Mouse (Mus musculus) gastrocnemius, postnatal 4 days (tissue): ENCODE data around the gene Paxx. TPM values are rescaled to one million over a fixed set of nuclear protein-coding genes. Genes with fewer than 3 reads are reported as not detected.
"Not testable (repeated sequence)": the region's sequence is repeated elsewhere in the genome, so short reads cannot be mapped to it uniquely, and the experiment has no call there.

Source experiments
- DNase-seq, 2 experiments: peaks; one replicate each; pipeline ENCODE4 v3.0.0; 2021 to 2022; ENCODE audit warnings: low spot score in 2 of 2, mixed read lengths in 2 of 2
- microRNA-seq: library from miRNA; unstranded; fragments of <30 nt; microRNA quantifications from one replicate; pipeline ENCODE4 v1.2.0, GENCODE M21; 2021
- total RNA-seq, 2 experiments: library from RNA; stranded (reverse); gene quantifications; 2 replicates each; pipeline ENCODE4 v1.2.3; 2021

Paxx gene
- total RNA-seq, 2 experiments from 2014 or later, result 40.0 to 45.9 TPM

DNA sequence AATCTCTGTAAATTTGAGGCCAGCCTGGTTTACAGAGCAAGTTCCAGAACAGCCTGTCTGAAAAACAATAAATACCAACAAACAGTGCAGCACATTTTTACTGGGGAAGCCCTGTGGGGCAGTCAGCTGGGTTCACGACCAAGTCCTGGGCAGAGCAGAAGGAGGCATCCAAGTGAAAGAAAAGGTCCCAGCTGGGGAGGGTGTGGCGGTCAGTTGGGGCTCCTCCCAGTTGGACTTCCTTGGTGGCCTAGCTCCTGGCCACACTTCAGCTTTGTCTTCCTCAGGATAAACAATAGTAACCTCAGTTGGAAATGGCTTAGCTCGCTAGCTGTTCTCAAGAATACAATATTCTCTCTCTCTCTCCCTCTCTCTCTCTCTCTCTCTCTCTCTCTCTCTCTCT lies 43.5 kb downstream of the Paxx start:
- no peak for DNase-seq

DNA sequence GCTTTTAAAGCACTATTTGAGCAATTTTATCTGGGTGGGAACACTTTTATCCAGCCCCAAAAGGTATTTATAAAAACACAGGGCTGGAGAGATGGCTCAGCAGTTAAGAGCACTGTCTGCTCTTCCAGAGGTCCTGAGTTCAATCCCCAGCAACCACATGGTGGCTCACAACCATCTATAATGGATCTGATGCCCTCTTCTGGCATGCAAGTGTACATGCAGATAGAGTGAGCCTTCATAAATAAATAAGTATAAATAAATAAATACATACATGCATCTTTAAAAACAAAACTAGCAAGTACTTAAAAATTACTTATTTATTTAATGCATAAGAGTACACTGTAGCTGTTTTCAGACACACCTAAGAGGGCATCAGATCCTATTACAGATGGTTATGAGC lies 47.5 kb downstream of the Paxx start:
- not testable (repeated sequence) for DNase-seq

DNA sequence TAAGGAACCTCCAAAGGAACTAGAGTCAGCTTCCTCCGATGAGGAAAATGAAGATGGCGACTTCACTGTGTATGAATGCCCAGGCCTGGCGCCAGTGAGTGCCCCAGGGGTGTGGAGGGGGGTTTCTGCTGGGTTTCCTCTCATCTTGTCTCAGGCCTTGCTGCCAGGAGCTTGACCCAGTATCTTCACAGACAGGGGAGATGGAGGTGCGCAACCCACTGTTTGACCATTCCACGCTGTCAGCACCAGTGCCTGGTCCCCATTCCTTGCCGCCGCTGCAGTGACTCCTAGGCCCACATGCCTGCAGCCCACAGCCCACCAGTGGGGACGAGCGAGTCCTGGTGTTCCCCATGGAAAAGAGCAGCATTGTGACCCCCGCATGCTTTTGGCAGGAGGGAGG lies 52.0 kb downstream of the Paxx start:
- no peak for DNase-seq

Small RNA genes lying within 50 kb of the gene (microRNA-seq; reads per million reads assigned to microRNA genes)
- not detected for gene Mir3087

Other genes with a start within 250 kb of the Paxx start
- gene Nelfb, start 249.6 kb downstream of the Paxx start, total RNA-seq, result 10 to 100 TPM; 43.4 to 47.7 TPM
- gene Stpg3, start 246.5 kb downstream of the Paxx start, total RNA-seq, result not detected
- gene Fam166a, start 242.3 kb downstream of the Paxx start, total RNA-seq, result under 1 TPM in 1 of 2 experiments, not detected in 1; 0.25 TPM
- gene Tubb4b, start 236.4 kb downstream of the Paxx start, total RNA-seq, result 100 to 1,000 TPM; 360 to 390 TPM
- gene Slc34a3, start 226.7 kb downstream of the Paxx start, total RNA-seq, result not detected
- not detected for gene Rnf224, start 224.3 kb downstream of the Paxx start, total RNA-seq
- gene Rnf208, start 218.8 kb downstream of the Paxx start, total RNA-seq, result 1 to 10 TPM; 1.4 to 2.0 TPM
- not detected for gene Cysrt1, start 218.6 kb downstream of the Paxx start, total RNA-seq
- gene AL732309.1, start 214.2 kb downstream of the Paxx start, total RNA-seq, result 1 to 10 TPM; 1.3 to 1.5 TPM
- 10 to 100 TPM; 18.8 to 19.7 TPM for gene Tmem203, start 205.7 kb downstream of the Paxx start, total RNA-seq
- 1 to 10 TPM; 4.8 to 6.3 TPM for gene Tprn, start 198.5 kb downstream of the Paxx start, total RNA-seq
- 10 to 100 TPM; 55.9 to 58.1 TPM for gene Ssna1, start 188.7 kb downstream of the Paxx start, total RNA-seq
- gene Anapc2, start 188.6 kb downstream of the Paxx start, total RNA-seq, result 10 to 100 TPM; 64.9 to 69.0 TPM
- gene Tmem210, start 172.9 kb downstream of the Paxx start, total RNA-seq, result not detected
- not detected for gene Lrrc26, start 171.2 kb downstream of the Paxx start, total RNA-seq
- gene Grin1, start 141.9 kb downstream of the Paxx start, total RNA-seq, result under 1 TPM; 0.17 to 0.26 TPM
- gene Man1b1, start 128.8 kb downstream of the Paxx start, total RNA-seq, result 10 to 100 TPM; 36.5 to 40.2 TPM
- 10 to 100 TPM in 1 of 2 experiments, 1 to 10 TPM in 1; 8.1 to 11.9 TPM for gene Dpp7, start 104.7 kb downstream of the Paxx start, total RNA-seq
- 10 to 100 TPM; 11.2 to 14.3 TPM for gene Uap1l1, start 95.4 kb downstream of the Paxx start, total RNA-seq
- gene Sapcd2, start 88.8 kb downstream of the Paxx start, total RNA-seq, result 1 to 10 TPM; 6.2 TPM
- gene Entpd2, start 65.2 kb downstream of the Paxx start, total RNA-seq, result 10 to 100 TPM; 35.1 to 42.0 TPM
- gene Npdc1, start 61.7 kb downstream of the Paxx start, total RNA-seq, result 10 to 100 TPM; 41.2 to 45.9 TPM
- under 1 TPM in 1 of 2 experiments, not detected in 1; 0.34 TPM for gene Fut7, start 37.8 kb downstream of the Paxx start, total RNA-seq
- gene Abca2, start 32.4 kb downstream of the Paxx start, total RNA-seq, result 10 to 100 TPM; 12.7 to 13.8 TPM
- gene Clic3, start 4.3 kb downstream of the Paxx start, total RNA-seq, result under 1 TPM in 1 of 2 experiments, not detected in 1; 0.34 TPM
- 1 to 10 TPM; 2.9 to 3.9 TPM for gene Ptgds, start 9.0 kb upstream of the Paxx start, total RNA-seq
- not detected for gene Lcn12, start 32.8 kb upstream of the Paxx start, total RNA-seq
- gene Fbxw5, start 39.7 kb upstream of the Paxx start, total RNA-seq, result 10 to 100 TPM; 62.5 to 71.4 TPM
- 1 to 10 TPM in 1 of 2 experiments, under 1 TPM in 1; 0.74 to 1.2 TPM for gene C8g, start 40.6 kb upstream of the Paxx start, total RNA-seq
- gene Traf2, start 85.8 kb upstream of the Paxx start, total RNA-seq, result 10 to 100 TPM; 15.7 to 16.5 TPM
- gene Edf1, start 96.8 kb upstream of the Paxx start, total RNA-seq, result 100 to 1,000 TPM; 173 to 196 TPM
- 1 to 10 TPM; 2.3 to 2.5 TPM for gene Mamdc4, start 113.8 kb upstream of the Paxx start, total RNA-seq
- gene Phpt1, start 114.1 kb upstream of the Paxx start, total RNA-seq, result 10 to 100 TPM; 43.0 to 44.8 TPM
- gene Ajm1, start 120.7 kb upstream of the Paxx start, total RNA-seq, result under 1 TPM; 0.07 to 0.08 TPM
- gene Rabl6, start 147.4 kb upstream of the Paxx start, total RNA-seq, result 10 to 100 TPM; 59.3 to 65.0 TPM
- not detected for gene Ccdc183, start 156.6 kb upstream of the Paxx start, total RNA-seq
- gene Tmem141, start 160.9 kb upstream of the Paxx start, total RNA-seq, result 10 to 100 TPM; 11.7 to 18.6 TPM
- gene Fcna, start 166.9 kb upstream of the Paxx start, total RNA-seq, result 10 to 100 TPM in 1 of 2 experiments, 1 to 10 TPM in 1; 9.7 to 14.3 TPM
- gene Lcn8, start 192.0 kb upstream of the Paxx start, total RNA-seq, result 1 to 10 TPM; 1.2 to 2.5 TPM
- not detected for gene Lcn5, start 196.9 kb upstream of the Paxx start, total RNA-seq
- gene Lcn6, start 215.7 kb upstream of the Paxx start, total RNA-seq, result not detected
- gene Lcn10, start 221.6 kb upstream of the Paxx start, total RNA-seq, result not detected
- gene Obp2a, start 238.9 kb upstream of the Paxx start, total RNA-seq, result not detected
- 10 to 100 TPM; 21.5 to 25.6 TPM for gene Bmyc, start 245.6 kb upstream of the Paxx start, total RNA-seq